Mouse (Mus musculus): ENCODE measurements around the gene Svs5.
A peak's percentile ranks its signal among the peaks of the same experiment; 100 is the strongest.
"Not testable (repeated sequence)": the region's sequence is repeated elsewhere in the genome, so short reads cannot be mapped to it uniquely, and the experiment has no call there.

The Svs5 gene

DNA sequence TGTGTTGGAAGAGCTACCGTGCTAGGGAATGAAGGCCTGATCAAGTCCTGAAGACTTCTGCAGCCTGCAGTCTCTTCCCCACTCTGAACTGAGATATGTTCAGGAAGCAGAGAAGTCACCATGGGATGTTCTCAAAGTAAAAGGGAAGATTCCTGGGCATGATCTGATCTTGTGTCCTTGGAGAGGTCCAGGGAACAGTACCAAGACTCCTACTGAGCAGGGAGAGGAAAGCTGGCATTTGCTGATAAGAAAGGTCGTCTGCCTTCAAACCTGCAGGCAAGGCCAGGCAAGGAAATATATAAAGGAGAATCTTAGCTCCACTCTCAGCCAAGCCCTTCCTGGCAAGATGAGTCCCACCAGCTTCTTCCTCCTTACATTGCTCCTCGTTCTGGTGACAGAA is at the start of gene Svs5:
TSS of gene Svs5 (plus strand) at position 301 of the 400 bp plus-strand sequence.
- DNase-seq (ENCODE audit: low spot score in 2 of 2): not testable (repeated sequence)

- not testable (repeated sequence) for DNase-seq (ENCODE audit: low spot score in 2 of 2)
Measured at GRCm38 (mm10) chr2:164288968-164289367, 43.6 kb upstream of the Svs5 start, which contains the start of gene Svs3a. Gene Svs3a, plus strand, starts transcription at chr2:164289268.

DNA sequence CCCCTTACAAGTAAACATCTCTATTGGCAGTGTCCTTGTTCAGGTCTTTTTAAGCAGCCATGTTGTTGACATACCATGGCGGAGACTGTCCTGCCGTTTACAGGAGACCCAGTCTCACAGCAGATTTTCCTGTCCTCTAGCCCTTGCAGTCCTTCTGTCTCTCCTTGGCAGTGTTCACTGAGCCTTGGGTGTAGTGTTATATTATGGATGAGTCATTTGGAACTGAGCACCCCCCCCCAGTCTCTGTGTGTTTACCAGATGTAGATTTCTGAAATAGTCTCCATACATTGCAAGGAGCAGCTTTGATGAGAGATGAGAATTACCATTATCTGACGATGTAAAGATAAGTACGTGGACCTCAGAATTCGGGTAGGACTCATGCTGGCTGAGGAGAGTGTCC is 19.9 kb upstream of the Svs5 start:
- DNase-seq (ENCODE audit: low spot score in 2 of 2): no peak

DNA sequence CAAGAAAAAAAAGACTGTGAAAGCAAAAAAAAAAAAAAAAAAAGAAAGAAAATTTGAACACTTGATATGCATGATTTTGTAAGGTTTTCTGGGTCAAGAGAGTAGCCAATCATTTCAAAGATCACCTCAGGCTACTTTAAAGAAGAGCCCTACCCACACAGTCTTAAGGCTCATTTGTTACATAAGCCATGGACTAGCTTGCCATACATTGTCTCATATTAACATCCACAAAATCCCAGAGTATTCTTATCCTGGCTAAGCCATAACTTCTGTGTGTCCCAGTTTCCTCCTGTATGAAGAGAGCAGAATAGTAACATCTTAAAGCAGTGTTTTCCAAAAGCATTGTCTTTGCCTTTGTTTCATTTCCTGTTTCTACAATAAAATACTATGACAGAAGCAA is 17.1 kb upstream of the Svs5 start:
- not testable (repeated sequence) for DNase-seq (ENCODE audit: low spot score in 2 of 2)

- not testable (repeated sequence) for DNase-seq (ENCODE audit: low spot score in 2 of 2)
Measured at GRCm38 (mm10) chr2:164316451-164316850, 16.1 kb upstream of the Svs5 start, which contains the start of gene Svs6. Gene Svs6, plus strand, starts transcription at chr2:164316751.

- no peak for DNase-seq (ENCODE audit: low spot score in 2 of 2)
Measured at GRCm38 (mm10) chr2:164320983-164321382, 11.6 kb upstream of the Svs5 start.

DNA sequence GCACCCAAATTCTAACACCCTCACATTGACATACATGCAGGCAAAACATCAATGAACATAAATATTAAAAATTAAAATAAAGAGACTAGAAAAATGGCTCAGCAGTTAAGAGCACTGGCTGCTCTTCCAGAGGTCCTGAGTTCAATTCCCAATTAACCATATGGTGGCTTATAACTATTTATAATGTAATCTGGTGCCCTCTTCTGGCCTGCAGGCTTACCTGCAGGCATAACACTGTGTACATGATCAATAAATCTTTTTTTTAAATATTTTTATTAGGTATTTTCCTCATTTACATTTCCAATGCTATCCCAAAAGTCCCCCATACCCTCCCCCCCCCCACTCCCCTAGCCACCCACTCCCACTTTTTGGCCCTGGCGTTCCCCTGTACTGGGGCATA is 11.2 kb downstream of the Svs5 start:
- not testable (repeated sequence) for DNase-seq (ENCODE audit: low spot score in 2 of 2)

GRCm38 (mm10) chr2:164347697-164348096 is 15.2 kb downstream of the Svs5 start:
- not testable (repeated sequence) for DNase-seq (ENCODE audit: low spot score in 2 of 2)

DNA sequence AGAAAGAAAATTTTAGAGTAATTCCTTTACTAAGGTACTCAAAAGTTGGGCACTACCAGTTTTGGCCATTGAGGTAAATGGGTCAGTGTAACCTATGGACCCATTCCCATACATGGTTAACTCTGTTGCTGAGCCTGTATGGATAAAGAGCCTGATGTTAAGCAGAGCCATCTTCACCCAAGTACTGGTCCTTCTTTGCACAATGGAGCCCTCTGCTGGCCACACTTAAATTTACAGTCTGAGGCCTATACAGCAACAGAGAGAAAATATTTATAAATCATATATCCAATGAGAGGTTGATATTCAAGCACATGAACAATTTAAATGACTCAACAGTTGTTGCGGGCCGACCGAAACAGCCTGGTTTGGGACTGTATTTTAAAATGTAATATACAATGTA is 16.4 kb downstream of the Svs5 start:
- peak in 1 of 2 experiments; percentile 44 for DNase-seq (ENCODE audit: low spot score in 2 of 2)

DNA sequence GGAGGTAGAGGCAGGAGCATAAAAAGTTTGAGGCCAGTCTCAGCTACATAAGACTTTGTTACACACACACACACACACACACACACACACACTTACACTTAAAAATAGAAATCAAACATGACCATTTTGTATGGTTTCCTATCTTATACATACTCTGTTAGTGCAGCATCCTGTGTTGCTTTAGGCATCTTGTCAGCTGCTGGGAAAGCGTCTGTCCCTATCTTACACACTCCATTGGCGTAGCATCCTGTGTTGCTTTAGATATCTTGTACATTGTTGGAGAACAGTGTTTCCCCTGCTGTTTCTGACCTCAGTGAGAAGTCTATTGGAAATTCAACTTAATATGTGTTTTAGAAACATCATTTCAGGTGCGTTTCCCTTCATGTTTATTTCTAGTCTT is 20.2 kb downstream of the Svs5 start:
- no peak for DNase-seq (ENCODE audit: low spot score in 2 of 2)

GRCm38 (mm10) chr2:164353356-164353755 is 20.8 kb downstream of the Svs5 start:
- DNase-seq (ENCODE audit: low spot score in 2 of 2): no peak

GRCm38 (mm10) chr2:164356177-164356967 is 23.8 kb downstream of the Svs5 start:
- no peak for DNase-seq (ENCODE audit: low spot score in 2 of 2)

DNA sequence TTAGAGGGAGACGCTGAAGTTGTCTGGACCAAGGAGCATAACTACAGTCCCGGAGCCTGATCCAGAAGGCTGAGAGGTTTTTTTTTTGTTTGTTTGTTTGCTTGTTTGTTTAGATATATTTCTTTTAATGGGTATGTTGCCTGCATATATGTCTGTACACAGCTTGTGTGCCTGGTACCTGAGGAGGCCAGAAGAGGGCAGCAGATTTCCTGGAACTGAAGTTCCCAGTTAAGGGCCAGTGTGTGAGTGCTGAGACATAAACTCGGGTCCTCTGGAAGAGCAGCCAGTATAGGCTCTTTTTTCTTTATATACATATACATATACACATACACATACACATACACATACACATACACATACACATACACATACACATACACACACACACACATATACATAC is 25.8 kb downstream of the Svs5 start:
- DNase-seq (ENCODE audit: low spot score in 2 of 2): no peak

GRCm38 (mm10) chr2:164359031-164359430 is 26.5 kb downstream of the Svs5 start:
- no peak for DNase-seq (ENCODE audit: low spot score in 2 of 2)

GRCm38 (mm10) chr2:164359668-164360067 is 27.1 kb downstream of the Svs5 start:
- no peak for DNase-seq (ENCODE audit: low spot score in 2 of 2)

GRCm38 (mm10) chr2:164360974-164361657 is 28.6 kb downstream of the Svs5 start:
- no peak for DNase-seq (ENCODE audit: low spot score in 2 of 2)

DNA sequence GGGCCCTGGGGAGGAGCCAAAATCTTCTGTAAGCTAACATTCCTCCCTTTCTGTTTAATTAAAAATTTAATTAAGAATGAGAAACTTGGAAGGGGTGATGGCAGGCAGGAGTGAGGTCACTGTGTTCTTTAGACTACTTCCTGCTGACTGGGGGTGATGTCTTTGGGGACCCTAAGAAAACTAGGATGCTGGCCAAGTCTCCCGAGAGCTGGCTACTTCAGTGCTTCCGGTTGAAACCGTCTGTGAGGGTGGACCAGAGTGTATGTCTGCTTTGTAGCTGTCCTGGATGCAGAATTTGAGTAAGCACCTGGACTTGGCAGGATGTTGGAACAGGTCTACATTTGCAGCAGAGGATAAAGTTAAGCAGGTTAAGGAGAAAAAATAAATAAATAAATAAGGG is 34.4 kb downstream of the Svs5 start:
- no peak for DNase-seq (ENCODE audit: low spot score in 2 of 2)

GRCm38 (mm10) chr2:164368620-164369105 is 36.1 kb downstream of the Svs5 start:
- no peak for DNase-seq (ENCODE audit: low spot score in 2 of 2)

GRCm38 (mm10) chr2:164371371-164371770 is 38.8 kb downstream of the Svs5 start:
- no peak for DNase-seq (ENCODE audit: low spot score in 2 of 2)

- no peak for DNase-seq (ENCODE audit: low spot score in 2 of 2)
Measured at GRCm38 (mm10) chr2:164372408-164373053, 40.0 kb downstream of the Svs5 start.

- DNase-seq (ENCODE audit: low spot score in 2 of 2): no peak
Measured at GRCm38 (mm10) chr2:164373187-164373586, 40.6 kb downstream of the Svs5 start.

Measured in thymus, postnatal 10 days (tissue).